Mouse (Mus musculus) v-Abl transformed pro-B cells (cell line): Measurements from ENCODE around the gene M6pr.
"Not testable (repeated sequence)": the region's sequence is repeated elsewhere in the genome, so short reads cannot be mapped to it uniquely, and the experiment has no call there.

Experiments
- in situ Hi-C, 2 experiments: fragments of 400-800 bp; cut with MboI; formaldehyde crosslinking; loops; one replicate each; pipeline ENCODE4 v1.15.1; 2025; ENCODE audit not compliant: unreplicated experiment in 2 of 2

M6pr gene

DNA sequence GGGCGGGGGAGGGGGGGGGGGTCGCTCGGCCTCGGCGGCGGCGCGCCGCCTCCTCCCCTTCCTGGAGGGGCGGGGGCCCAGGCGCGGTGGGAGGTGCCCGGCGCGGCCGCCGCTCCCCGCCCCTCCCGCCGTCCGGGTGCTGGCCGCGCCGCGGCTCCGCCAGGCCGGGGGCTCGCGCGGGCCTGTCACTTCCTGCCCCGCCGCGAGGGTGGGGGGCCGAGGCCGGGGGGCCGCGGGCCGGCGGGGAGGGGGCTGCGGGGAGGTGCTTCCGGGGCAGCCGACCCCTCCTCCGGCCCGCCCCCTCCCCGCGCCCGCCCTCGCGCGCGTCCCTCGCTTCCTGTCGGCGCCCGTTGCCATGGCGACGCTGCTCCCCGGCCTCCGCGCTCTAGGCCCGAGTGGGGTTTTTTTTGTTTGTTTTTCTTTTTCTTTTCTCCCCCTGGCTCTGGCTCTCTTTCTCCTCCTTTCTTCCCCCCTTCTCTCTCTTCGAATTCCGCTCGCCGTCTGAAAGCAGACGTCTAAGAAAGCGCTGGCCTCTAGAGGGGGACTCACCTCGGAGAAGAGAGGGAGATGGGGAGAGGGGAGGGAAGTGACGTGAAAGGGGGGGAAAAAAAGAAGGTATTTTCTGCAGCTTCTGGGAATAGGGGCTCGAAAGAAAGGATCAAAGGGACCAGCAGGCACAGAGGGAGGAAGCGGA, 31.3 kb downstream of the M6pr start:
- in situ Hi-C loops = no loop called here

- in situ Hi-C loops = no loop called here
Measured at GRCm38 (mm10) chr6:122340349-122341000, 32.0 kb downstream of the M6pr start, which contains the start of gene Phc1. TSS of gene Phc1 (minus strand) at chr6:122340561.

- in situ Hi-C loops = no loop called here
Measured at GRCm38 (mm10) chr6:122341038-122341810, 32.7 kb downstream of the M6pr start.

- in situ Hi-C loops = no loop called here
Measured at GRCm38 (mm10) chr6:122342125-122342524, 33.6 kb downstream of the M6pr start.

DNA sequence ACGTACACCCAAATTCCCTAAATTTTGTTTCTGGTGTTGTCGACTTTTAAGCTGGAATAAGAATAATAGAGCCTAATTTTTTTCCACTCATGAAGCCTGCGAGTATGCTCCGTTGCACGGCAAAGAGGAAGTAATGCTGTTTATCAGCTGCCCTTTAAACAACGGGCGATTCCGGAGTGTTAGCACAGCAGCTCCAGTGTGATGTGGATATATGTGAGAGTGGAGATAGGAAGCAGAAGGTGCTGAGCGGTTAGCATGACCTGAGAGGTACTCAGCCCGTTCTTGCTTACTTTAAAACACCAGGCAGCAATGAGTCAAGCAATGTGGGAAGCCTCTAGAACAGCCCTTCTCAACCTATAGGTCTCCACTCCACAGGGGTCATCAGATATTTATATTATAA, 35.2 kb downstream of the M6pr start:
- in situ Hi-C loops = no loop called here

DNA sequence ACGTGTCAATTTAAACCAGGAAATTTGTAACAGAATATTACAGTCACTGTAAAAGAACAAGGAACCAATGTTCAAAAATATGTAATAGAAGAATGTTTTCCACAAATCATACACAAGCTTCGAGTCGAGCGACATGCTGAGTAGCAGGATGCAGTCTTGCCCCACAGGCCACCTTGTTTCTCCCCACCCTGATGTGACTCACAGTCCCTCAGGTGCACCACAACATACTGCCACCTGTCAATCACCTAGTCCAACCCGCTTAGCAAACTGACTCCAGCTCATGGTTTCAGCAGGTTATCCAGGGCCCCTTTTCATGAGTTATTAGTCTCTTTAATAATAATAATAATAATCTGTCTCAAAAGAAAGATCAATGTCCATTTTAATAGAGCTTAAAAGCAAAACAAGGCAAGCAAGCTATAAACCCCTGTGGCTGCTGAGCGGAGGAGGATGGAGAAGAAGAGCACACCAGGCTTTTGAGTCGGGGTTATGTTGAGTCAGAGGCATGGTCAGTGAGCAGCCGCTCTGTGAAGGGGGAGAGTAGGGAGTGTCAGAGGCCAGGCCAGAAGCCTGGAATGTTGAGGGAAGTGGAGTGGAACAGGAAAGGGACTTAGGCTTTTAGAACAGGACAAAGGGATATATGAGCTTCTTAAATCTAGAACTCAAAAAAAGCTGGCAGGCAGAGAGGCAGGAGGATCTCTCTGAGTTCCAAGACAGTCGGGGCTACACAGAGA, 36.0 kb downstream of the M6pr start:
- in situ Hi-C loops = no loop called here

DNA sequence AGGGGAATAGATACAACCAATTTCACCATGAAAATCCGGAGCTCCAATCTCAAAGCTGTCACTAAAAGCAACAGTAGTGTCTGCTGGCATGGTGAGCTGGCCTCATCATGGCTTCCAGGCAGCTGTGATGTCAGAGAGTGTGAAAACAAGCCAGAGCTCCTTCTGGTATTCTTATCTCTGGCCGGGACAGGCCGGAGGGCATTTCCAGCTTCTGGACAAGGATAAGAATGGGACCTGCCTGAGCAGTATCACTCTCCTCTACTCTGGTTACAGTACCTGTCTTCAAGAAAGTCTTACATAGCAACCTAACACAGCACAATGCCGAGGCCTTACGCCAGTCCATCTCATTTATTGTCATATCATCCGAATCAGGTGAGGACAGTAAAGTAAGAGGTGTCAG, 37.2 kb downstream of the M6pr start:
- in situ Hi-C loops = no loop called here

GRCm38 (mm10) chr6:122346399-122346798, 37.9 kb downstream of the M6pr start:
- in situ Hi-C loops = no loop called here

DNA sequence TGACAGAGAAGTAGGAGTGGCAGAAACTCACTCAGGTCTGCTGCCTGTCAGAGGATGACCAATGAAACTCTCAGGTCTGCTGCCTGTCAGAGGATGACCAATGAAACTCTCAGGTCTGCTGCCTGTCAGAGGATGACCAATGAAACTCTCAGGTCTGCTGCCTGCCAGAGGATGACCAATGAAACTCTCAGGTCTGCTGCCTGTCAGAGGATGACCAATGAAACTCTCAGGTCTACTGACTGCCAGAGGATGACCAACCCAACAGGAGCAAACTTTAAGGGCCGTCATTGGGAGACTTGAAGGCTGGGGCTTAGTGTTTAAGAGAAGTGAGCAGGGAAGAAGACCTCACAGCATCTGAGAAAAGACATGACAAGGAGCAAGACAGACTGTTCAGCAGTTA, 38.8 kb downstream of the M6pr start:
- in situ Hi-C loops = not testable (repeated sequence)

DNA sequence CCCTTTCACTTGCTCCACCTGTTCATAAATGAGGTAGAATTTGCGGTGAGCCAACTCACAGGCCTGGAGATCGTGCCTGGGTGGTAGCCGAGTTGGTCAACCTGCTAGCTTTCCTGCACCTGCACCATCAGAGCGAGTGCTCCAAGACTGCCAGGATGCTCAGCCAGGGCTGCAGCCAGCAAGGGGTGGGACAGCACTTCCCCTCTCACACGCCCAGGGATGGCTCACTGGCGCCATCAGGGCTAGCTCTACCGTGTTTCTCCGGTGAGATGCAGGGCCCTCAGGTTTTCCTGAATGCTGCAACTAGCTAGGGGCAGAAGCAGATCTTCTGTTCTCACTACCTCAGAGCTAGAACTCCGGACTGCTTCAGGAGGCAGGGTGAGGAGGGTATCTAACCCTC, 47.4 kb downstream of the M6pr start:
- in situ Hi-C loops = no loop called here

DNA sequence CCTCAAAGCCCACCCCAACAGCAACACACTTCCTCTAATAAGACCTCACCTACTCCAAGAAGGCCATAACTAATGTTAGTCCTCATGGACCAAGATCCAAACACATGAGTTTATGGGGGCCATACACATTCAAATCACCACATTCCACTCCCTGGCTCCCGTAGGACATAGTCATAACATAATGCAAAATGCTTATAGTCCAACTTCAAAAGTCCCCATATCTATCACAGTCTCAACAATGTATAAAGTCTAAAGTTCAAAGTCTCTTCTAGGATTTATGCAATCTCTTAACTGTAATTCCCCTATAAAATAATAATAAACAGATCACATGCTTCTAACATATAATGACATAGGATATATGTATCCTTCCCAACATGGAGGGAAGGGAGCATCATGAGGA, 48.6 kb downstream of the M6pr start:
- in situ Hi-C loops = no loop called here

GRCm38 (mm10) chr6:122365706-122366105, 57.2 kb downstream of the M6pr start:
- in situ Hi-C loops = no loop called here

DNA sequence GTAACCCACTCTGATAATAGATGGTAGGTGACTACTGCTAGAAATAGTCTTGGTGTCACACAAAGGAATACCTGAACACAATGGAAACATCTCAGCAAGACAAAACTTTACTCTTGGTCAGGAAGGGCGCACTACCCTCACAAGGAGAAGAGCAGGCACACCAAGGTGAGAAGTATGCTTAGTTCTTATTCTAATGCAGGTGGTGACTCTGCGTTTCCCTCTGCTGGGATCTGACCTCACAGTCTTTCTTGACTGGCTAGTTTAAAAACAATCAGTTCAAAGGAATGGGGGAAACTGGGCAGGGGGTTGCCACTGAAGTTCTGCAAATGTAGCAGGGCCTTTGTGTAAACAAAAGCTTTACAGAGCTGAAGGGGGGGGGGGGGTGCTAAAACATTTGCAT, 57.8 kb downstream of the M6pr start:
- in situ Hi-C loops = no loop called here

DNA sequence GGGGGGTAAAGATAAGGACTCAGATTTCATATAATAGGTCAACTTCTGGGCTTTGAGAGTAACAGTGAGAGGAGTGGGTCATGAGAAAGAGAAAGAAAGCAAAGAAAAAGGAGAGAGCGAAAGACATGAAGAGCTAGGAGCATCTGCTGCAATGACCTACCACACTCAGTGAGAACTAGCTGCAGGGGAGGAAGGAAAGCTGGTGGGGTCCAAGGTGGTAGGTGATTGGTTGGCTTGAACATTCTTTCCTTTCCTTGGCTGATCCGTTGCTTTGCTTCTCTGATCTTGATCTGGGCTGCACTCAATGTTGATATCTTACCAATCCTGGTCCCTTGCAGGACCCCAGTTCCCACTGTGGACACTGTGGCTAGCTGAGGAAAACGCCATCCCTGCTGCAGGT, 58.5 kb downstream of the M6pr start:
- in situ Hi-C loops = no loop called here
